Mouse (Mus musculus): Measurements from ENCODE around the gene Adam19.
A peak's percentile ranks its signal among the peaks of the same experiment; 100 is the strongest.

The Adam19 gene

DNA sequence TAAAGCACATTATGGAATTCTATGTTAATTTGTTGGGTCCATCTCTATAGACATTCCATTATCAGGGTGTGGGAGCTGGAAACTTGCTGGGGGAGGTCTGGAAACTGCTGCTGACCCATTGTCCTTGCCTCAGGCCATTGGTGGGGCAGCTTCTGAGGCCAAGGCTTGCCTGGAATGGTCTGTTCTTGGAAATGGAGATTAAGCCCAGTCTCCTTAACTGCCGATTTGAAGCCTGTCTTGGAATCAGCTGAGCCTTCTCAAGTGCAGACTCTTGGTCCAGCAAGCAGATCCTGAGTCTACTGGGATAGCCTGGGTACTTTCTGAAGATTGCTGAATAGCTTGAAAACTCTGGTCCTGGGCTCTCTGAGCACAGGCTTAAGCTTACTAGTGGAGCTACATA is 51.3 kb downstream of the Adam19 start:
- DNase-seq (ENCODE audit: low spot score) = no peak

DNA sequence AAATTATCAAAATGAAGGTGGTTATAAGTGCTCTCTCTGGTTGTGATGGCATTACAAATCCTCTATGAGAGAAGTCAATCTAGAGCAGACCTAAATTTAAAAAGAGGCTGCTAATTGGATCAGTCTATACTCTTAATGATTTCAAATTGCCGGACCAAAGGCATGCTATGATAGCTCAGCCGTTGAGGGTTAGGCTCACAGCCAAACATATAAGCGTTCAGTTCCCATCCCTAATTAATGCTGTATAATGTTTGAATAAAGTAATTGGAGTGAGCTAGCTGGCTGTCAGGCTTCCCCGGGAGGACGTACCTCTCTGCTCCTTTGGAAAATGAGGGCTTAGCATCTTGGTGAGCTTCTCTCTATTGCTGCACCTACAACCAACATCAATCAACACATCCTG is 53.4 kb downstream of the Adam19 start:
- no peak for DNase-seq (ENCODE audit: low spot score)

DNA sequence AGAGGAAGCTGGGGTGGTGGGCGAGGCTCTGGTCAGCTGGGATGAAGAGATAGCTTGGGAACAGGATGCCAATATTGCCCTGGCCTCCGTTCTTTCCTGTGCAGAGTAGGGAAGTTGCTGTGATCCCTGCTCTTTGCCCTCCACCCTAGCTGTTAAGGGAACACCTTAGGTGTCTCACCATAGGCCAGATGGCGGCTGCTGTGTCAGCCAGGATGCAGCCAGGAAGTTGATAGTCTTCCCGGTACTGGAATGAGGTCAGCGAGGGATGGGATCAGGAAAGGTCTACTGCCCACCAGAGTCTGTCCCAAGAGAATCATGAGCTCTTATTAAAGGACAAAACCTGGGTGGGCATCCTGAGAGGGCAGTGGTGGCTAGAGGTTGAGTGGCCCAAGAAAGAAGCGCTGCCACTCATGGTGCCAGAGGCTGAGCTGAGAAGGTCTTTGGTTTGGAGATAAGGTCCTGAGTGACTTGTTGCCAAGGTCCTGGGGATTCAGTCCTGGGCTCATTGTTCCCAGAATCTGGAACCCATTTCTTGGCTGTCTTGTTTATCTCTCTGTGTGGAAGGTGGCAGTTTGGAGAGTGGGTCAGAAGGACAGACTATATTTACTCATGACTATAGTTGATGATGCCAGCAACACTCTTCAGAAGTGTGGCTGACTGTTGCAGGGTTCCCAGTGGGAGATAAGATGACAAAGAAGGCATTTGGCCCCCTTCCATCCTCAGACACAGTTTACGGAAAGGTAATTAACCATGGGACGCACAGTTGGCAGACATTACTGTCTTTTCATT is 54.6 kb downstream of the Adam19 start:
- no peak for DNase-seq (ENCODE audit: low spot score)

DNA sequence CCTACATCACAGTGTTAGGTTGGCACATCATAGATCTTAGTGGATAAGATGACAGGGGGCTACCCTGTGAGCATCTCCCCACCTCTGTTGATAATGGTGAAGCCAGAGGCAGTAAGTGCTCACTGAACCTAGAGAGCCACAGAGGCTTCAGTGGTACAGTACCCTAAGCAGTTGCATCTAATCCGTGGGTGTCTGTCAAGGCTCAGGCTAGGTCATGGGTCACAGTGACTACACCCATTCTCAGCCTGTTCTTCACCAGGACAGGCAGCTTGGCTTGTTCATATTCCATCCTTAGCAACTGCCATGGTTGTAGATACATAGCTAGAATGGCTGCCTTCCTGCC is 55.1 kb downstream of the Adam19 start:
- DNase-seq (ENCODE audit: low spot score) = no peak

DNA sequence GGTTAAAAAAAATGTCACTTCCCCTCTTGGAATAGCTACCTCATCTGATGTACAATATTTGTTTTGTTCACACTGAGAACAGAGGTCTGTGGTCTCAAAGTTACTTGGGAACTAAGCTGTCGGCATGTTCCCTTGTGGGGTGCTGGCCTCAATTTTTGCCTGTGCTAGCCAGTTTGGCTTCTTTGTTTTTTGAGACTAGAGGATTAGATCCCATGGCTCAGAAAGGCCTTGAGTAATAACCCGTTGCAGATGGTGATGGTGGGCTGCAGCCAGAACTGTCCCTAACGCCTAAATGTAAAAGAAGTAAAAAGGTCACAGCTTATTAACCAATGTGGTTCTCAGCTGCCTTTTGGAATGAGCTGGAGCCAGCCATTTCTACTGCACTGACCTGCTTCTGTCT is 57.4 kb downstream of the Adam19 start:
- DNase-seq (ENCODE audit: low spot score) = no peak

DNA sequence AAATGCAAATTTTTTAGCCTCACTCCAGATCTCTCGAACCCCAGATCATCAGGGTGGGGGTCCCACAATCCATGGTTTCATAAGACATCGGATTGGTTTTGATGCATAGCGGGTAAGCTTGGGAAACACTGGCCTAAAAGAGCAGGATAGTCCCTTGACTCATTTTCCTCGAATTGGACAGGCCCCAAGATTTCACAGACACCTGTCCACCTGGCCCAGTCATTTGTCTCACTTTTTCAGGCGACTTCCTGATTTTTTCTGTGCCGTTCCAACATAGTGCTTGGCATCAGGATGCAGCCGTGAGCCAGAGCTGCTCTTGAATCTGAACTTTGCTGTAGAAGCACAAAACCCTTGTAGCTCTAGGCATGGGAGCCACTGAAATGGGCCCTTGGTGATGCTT is 58.4 kb downstream of the Adam19 start:
- no peak for DNase-seq (ENCODE audit: low spot score)

DNA sequence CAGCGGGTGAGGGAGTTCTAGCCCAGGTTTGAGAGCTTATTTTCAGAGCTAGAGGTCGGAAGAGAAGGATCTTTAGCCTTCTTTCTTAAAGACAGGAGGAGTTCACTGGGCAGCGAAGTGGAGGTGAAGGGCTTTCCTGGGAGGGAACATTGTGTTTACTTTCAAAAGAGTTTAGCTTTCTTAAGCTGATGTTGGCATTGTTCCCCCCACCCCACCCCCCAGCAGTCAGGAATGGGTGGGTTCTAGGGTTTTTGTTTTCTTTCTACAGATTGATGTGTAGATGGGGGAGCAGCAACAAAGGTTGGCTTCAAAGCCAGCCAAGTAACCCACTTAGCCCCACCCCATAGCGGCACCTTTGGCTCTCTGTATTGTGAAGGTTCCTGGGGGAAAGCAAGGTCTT is 59.2 kb downstream of the Adam19 start:
- no peak for DNase-seq (ENCODE audit: low spot score)

DNA sequence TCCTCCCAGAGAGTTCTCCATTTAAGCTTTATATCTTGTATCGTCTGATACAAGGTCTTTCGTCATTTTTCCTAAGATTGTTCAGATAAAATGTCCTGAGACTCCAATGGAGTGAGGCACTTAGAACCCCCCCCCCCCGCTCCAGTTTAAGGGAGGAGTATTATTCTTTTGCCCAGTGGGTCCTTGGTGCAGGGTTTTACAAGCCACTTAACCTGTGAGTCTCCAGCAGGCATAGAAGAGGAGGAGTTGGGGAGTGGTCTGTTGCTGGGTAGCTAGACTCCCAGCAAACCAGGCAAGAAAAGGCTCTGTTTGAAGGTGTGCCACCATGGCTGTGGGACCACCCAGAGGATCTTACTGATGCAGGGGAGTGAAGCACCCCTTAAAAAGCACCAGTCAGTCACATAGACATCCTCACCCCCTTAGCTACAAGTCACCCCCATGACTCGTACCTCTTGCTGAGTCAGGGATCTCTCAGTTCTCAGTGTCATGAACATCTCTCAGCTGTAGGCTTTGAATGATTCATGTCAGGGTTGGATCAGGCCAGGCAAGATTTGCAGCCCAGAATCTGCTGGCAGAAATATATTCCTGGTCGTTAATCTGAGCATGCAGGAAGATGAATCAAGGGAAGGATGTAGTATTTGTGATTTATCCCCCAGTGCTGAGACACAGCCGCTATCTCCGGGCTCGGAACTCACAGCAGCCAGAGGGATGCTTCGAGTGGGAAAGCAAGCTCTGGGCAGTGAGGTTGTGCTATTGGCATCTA is 59.8 kb downstream of the Adam19 start:
- no peak for DNase-seq (ENCODE audit: low spot score)

DNA sequence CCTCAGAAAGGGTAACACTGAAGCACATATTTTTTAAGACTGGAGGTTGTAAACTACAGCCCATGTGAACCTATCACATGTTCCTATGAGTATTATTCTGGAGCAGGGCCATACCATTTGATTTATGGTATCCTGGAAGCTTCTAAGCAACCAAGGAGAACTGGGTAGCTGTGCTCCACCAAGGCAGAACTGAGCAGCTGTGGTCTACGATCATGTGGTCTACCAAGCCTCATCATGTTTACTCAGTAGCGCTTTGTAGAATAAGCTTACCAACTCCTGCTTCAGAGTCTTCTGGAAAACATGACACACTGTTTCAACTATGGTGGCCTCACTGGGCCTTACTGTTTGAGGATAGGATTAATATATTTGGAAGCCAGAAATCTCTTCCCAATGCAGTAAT is 60.7 kb downstream of the Adam19 start:
- no peak for DNase-seq (ENCODE audit: low spot score)

DNA sequence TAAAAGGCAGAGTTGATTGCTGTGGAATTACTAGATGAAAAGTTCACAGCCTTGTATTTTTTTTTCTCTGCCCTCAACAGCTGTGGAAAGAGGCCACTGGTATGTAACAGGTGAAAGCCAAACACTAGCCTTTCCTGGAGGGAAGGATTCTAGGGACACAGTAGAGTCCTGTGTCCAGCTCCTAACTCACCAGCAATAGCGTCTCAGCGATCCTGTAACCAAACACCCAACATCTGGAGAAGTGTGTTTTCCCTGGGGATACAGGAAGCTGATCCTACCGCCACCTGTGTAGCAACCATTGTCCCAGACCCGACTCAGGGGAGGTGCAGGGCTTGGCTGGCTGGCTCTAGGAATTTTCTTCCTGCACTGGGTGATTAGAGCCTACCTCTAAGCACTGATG is 63.8 kb downstream of the Adam19 start:
- no peak for DNase-seq (ENCODE audit: low spot score)

DNA sequence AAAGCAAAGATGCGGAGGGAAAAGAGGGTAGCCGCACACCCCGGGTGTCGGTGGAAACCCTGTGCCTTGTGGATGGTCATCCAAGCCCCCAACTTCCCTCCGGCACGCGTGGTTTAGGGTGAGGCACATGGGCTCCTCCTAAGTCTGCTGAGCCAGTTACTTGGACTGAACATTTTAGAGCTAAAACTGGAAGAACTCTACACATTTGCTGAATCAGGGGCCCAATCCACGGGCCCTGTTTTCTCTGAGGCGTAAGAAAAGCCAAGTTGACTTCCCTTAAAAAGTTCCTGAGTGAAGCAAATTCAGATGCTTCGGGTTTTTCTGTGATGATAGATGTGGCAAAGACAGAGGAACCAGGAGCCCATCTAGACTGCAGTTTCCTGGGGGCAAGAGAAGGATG is 64.3 kb downstream of the Adam19 start:
- DNase-seq (ENCODE audit: low spot score) = no peak

DNA sequence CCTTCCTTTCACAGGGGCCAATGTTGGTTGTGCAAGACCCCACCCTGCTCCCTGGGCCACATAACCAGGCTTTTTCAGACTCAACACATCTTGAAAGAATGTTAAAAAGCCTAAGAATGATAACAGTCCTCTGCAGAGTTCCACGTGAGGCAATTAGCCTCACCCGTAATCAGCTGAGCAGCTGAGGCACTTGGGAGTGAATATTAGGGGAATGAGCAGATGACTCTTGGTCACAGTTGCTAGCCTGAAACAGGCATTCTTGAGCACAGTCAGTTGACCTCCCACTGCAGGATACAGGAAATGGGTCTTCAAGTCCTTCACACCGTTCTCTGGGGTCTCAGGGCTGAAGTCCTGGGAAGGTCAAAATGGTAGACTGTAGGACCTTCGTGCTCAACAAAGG is 65.9 kb downstream of the Adam19 start:
- DNase-seq (ENCODE audit: low spot score) = no peak

DNA sequence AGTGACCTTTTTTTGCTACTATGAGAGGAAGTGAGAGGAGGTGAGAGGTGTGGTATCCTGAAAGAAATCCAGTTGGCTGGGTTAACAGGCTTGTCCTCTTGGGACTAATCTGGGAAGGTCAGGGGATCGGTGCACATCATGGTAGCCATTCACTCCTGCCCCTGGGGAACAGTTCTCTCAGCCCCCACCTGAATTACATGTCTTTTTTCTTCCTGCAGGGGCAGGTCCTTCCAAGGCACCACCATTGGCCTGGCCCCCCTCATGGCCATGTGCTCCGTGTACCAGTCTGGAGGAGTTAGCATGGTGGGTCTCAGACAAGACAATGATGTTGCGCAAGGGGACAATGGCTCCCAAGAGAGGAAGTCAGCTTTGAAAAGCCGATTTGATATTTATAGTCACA is 67.1 kb downstream of the Adam19 start:
- no peak for DNase-seq (ENCODE audit: low spot score)

DNA sequence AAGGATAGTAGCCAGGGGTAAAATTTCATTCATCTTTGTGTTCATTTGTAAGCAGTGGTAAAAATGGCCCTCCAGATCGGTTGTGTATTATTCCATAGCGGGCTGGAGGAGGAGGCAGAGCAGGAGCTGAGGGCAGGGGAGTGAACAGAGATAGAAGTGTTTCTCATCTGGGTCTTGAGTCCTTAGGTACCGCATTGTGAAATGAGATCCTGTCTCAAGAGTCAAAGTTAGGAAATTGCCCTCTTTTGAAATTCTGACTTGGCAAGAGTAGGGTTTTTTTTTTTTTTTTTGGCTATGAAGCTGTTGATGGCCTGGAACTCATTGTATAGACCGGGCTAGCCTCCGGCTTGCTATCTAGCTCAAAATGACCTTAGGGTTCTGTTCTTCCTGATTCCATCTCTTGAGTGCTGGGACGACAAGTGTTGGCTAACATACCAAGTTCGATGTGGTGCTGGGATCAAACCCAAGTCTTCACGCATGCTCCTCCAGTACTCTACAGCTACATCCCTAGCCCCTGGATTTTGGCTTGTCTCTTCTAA is 67.6 kb downstream of the Adam19 start:
- DNase-seq (ENCODE audit: low spot score) = no peak

DNA sequence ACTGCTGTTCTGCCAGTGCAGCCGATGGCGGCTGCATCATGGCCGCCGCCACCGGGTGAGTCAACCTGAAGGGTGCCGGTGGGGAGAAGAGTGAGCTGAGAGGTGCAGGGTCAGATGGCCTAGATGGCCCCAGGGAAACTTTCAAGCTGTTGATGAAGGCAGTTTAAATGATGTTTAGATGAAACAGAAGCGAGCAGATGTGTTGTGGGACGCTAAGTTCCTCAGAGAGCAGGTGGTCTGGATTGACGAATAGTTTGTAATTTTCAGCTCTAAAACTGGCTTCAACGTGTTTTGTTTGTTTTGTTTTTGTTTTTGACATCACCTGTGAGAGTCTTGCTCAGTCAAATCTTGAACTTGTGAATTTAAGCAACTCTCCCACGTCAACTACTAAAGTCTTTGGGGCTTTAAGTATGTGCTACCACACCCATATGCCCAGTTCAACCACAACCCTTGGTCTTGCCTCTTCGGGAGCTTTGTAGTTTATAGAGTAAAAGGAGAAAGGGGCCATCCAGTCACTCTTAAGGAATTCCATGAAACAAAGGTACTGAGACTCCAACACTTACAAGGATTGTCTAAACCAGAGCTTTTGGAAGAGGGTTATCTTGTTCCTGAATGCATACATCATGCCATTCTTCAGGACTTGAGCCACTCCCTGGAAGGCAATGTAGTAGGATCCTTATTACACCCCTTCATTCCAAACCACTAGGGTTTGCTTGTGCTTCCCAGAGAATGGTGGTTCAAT is 69.5 kb downstream of the Adam19 start:
- no peak for DNase-seq (ENCODE audit: low spot score)

DNA sequence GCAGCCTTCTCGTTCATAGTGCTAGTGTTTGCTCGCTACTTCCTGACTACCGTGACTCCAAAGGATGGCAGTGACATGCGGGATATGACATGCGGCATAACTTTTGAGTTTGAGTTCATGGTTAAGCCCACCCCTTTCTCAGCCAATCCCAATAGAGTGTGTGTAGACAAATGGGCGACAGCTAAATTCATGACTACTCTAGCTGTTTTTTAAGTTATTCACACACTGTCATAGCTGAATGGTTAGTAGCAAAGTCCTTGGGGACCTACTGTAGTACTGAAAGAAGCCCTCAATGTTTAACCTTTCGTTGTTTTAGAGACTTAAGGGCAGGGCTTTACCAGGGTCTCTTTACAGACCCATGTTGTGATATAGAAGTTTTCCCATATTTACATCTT is 70.0 kb downstream of the Adam19 start:
- no peak for DNase-seq (ENCODE audit: low spot score)

DNA sequence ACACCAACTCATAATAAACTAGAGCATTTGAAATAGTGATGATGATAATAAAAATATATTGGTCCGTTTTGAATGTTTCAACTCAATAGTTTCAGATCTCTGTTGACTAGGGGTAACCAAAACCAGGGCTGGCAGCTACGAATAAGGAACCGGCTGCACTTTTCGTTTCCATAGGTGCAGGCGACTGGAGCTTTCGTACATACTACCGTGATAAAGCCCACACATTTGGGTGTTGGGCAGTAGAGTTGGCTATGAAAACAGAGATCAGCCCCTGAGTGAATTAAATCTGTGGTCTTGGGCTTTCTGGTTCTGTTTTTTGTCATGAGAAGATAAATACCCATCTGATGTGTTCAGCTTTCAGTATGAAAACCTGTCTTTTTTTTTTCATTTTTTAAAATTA is 70.5 kb downstream of the Adam19 start:
- DNase-seq (ENCODE audit: low spot score) = no peak

DNA sequence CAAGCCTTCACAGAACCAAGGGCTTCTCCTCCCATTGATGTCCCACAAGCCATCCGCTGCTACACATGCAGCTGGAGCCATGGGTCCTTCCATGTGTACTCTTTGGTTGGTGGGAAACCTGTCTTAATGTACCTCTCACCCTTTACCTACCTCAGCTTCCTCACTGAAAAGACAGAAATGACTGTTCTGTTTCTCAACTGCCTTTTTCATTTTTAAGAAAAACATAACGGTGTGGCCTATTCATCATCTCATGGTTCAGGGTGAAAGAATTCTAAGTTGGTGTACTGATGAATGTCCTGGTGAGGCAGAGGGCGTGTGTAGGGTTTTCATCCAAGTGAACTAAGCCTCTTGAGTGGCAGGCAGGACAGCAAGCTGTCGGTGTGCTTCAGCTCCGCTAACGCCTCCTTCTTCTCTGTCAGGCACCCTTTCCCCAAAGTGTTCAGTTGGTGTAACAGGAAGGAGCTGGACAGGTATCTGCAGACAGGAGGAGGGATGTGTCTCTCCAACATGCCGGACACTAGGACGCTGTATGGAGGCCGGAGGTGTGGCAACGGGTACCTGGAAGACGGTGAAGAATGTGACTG is 71.1 kb downstream of the Adam19 start:
- DNase-seq (ENCODE audit: low spot score) = no peak

DNA sequence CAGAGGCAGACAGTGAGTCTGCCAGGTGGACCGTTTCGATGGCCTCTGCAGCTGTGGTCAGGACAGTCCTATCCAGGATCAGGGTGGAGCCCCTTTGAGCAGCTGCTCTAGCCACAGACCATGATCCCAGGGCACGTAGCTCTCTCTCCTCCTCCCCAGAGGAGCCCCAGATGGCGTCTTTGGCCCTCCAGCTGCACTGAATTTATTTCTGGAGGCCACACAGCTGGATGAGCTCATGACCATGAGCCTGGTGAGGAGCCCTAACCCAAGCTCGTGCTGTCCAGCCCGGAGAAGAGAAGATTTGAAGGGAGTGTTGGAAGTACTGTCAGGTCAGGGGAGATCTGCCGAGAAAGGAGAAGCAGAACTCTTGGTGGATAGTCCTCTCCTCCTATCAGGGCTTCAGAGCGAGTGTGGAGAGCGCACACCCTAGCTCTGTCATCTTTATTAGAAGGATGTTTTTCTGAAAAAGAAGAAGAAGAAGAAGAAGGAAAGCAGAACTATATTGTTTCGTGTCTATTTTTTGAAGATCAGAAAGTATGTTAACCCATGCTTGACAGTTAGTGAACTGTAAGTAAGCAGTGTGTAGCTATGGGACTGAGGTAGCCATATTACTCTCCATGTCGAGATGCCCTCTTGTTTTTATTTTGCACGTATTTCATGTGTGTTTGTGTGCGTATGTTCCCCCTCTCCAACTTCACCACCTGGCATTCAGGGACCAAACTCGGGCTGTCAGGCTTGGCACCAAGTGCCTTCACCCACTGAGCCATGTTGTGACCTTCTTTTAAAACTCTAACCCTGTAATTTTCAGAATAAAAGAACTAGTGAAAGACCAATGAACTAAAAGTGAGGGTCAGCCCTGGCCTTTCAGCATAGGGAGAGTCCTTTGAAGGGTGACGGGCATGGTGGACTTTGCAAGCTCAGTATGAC is 72.1 kb downstream of the Adam19 start:
- peak; percentile 30 for DNase-seq (ENCODE audit: low spot score)

DNA sequence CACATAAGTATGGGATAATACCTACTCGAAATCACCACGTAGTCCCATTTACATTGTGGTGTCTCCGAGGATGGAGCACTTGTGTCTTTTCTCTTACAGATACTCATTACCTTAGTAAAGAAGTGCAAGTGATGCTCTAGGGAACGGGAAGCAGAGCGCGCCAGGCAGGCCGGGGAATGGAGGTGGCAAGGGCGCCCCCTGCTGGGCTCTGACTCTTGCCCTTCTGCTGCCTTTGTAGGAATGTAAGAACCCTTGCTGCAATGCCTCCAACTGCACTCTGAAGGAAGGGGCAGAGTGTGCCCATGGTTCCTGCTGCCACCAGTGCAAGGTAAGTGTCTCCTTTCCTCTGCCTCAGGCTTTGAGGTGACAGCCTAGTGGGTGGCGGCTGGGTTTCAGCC is 72.8 kb downstream of the Adam19 start:
- peak; percentile 61 for DNase-seq (ENCODE audit: low spot score)
